Mouse (Mus musculus) E14TG2a.4 (cell line): Measurements from ENCODE around the gene Pdia2.

Source experiments
- H3K27me3 ChIP-seq: 2 replicates; pipeline ENCODE4 v1.6.1; 2014; ENCODE audit warnings: low read length, control low read depth; ENCODE audit not compliant: insufficient read depth
- H3K36me3 ChIP-seq: 2 replicates; pipeline ENCODE4 v1.6.1; 2014; ENCODE audit warnings: low read length, control low read depth; ENCODE audit not compliant: insufficient read depth
- H3K4me1 ChIP-seq: replicated peaks from 2 replicates; pipeline ENCODE4 v1.6.1; 2014; ENCODE audit warnings: low read depth, low read length, control low read depth
- H3K4me3 ChIP-seq: replicated peaks from 2 replicates; pipeline ENCODE4 v1.5.1; 2014; ENCODE audit warnings: mild to moderate bottlenecking, low read length
- H3K9me3 ChIP-seq: 2 replicates; pipeline ENCODE4 v1.6.1; 2014; ENCODE audit warnings: low read length, control low read depth
- CTCF ChIP-seq: conservative IDR thresholded peaks from 2 replicates; pipeline ENCODE4 v1.5.1; 2014; ENCODE audit warnings: low read length
- NANOG ChIP-seq: IDR thresholded peaks from 2 replicates; pipeline ENCODE4 v1.6.1; 2014; ENCODE audit warnings: borderline replicate concordance, low read length, mixed read lengths
- POU5F1 ChIP-seq: IDR thresholded peaks from 2 replicates; pipeline ENCODE4 v1.6.1; 2014; ENCODE audit warnings: low read length, borderline replicate concordance

Pdia2 gene

DNA sequence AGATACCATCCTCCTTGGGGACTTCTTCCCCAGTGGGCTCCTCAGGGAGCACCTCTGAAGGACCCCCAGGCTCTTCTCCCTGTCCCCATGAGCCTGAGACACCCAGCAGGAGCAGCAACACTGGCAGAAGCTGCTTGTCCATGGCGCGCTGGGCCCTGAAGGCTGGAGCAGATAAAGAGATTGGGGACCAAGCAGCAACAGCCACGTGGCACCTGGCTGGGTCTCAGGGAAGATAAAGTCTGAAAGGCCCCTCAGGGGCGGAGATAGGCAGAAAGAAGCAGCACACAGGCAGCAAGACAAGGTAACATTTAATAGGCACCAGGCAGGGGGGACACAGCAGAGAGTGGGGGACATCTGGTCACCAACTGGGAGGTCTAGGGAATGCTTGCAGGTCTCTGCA is at the start of gene Pdia2:
Gene Pdia2, minus strand, starts transcription at position 196 of the 400 bp plus-strand sequence.
- TF ChIP-seq CTCF: no peak
- TF ChIP-seq POU5F1: no peak
- TF ChIP-seq NANOG: no peak
- H3K36me3 ChIP-seq: peaks cover 56% of the 10 kb centered on the region
- H3K4me3 ChIP-seq: no peak within 1 kb of the TSS
- H3K9me3 ChIP-seq: no peaks in the 10 kb centered on the region
- peaks cover 49% of the 10 kb centered on the region for H3K4me1 ChIP-seq
- peaks cover 50% of the 10 kb centered on the region for H3K27me3 ChIP-seq

DNA sequence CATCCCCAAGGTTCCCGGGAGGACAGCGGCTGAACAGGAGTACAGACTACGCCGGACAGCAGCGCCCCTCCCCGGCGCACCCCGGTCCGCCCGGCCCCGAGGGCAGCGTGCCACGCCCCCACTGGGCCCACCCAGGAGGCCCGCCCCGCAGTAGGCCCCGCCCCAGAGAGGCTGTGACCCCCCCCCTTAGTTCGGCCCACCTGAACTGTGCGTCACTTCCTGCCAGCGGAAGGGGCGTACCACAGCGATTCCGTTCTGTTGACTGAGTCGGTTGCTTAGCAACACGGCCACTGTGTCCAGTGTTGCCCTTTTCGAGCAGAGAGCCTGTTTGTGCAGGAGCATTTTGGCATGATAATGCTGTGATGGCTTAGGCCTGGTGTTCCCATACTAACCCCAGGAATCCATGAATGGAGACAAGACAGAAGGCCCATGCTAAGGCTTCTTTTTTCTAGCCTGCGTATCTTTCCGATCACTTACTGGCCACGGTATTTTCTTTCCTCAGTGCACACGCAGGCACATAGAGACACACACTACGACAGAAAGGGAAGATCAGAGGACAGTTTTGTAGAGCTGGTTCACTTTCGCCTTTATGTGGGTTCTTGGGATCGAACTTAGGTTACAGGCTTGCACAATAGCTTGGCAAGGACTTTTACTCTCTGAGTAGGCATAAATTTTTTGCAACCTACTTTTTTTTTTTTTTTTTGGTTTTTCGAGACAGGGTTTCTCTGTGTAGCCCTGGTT is 45.4 kb upstream of the Pdia2 start, which contains the start of gene Fam234a:
Gene Fam234a, minus strand, starts transcription at position 142 of the 741 bp plus-strand sequence.
- H3K9me3 ChIP-seq: no peaks in the 10 kb centered on the region
- peak within 1 kb of the TSS; percentile 89 for H3K4me3 ChIP-seq
- peaks cover 44% of the 10 kb centered on the region for H3K4me1 ChIP-seq
- H3K27me3 ChIP-seq: no peaks in the 10 kb centered on the region
- TF ChIP-seq CTCF (no peak), POU5F1 (no peak), NANOG (no peak)
- no peaks in the 10 kb centered on the region for H3K36me3 ChIP-seq

DNA sequence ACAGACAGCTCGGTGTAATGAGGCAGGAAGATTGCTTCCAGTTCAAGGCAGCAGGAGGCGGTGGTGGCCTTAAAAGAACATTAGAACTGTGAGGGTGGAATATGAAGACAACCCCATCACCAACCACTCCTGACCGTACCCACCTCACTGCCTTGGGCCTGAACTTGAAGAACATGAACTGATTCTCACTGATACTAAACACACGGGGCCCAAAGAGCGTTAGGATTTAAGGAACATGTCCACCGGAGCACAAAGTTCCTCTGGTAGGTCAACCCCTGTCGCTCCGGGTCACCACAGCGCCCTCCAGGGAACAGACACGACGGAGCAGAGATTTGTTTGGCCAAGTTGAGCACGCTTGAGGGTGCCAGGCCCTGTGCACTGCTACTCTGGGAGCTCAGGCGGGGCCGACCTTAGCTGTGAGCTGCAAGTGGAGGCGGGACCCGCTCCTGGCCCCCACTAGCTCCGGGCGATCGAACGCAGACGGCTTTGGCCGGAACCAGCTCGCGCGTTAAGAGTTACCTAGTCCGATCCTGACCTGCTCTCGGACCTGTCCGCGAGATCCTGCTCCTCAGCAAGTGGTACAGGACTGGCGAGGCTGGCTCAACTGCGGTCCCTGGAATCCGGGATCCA is 44.7 kb upstream of the Pdia2 start:
- Histone ChIP-seq H3K4me1 (peaks cover 44% of the 10 kb centered on the region), H3K36me3 (no peaks in the 10 kb centered on the region)
- TF ChIP-seq NANOG (no peak), CTCF (peak; percentile 15)

DNA sequence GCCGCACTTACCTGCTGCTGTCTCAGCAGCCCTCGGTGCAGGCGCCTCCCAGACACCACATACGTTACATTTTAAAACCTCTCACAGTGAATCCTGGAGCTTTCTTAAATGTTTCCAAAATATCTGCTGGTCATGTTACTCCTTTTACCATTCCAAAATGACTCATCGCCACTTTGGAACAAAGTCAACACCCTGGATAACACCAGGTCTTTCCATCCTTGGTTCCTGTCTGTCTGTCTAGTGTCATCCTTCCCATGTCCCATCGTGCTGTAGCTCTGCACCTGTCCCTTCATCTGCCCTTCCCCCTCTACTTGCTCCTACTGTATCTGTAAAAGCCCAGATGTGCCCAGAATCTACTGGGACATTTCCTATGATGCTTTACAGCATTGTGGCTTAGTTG is 42.1 kb upstream of the Pdia2 start:
- no peaks in the 10 kb centered on the region for H3K9me3 ChIP-seq
- TF ChIP-seq NANOG (no peak), CTCF (no peak), POU5F1 (no peak)

More for the DNA sequence above, 44.7 kb upstream of the Pdia2 start:
- Histone ChIP-seq H3K9me3 (no peaks in the 10 kb centered on the region), H3K27me3 (no peaks in the 10 kb centered on the region), H3K4me3 (peak overlapping the region; percentile 89)

DNA sequence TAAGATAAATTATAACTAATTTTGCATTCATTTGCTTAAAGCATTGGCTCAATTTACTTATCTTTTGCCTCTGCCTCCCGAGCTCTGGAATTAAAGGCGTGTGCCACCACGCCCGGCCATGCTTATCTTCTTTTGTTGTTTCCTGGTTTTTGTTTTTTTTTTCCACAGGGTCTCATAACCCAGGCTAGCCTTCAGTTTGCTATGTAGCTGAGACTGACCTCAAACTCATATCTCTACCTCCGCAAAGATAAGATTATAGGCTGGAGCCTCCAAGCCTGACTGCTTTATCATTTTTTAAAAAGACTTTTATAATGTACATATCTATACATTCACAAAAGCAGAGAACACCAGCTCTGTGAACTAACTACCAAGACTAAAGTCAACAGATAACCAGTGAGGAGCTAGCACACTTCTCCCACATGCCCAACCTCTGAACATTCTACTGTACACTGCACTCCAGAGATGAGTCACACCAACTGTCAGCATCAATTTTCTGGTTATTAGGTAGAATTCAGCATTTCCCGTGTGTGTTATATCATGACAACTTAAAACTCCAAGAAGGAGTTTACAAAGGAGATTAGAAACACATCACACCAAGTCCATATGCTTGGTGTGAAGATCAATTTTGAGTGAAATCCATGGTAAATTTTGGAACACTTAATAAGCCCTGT is 41.4 kb upstream of the Pdia2 start:
- Histone ChIP-seq H3K4me1 (peaks cover 48% of the 10 kb centered on the region), H3K9me3 (no peaks in the 10 kb centered on the region), H3K4me3 (no peak overlapping the region), H3K36me3 (no peaks in the 10 kb centered on the region), H3K27me3 (no peaks in the 10 kb centered on the region)
- TF ChIP-seq NANOG (no peak), CTCF (no peak), POU5F1 (no peak)

More for the DNA sequence above, 42.1 kb upstream of the Pdia2 start:
- Histone ChIP-seq H3K36me3 (no peaks in the 10 kb centered on the region), H3K4me1 (peaks cover 47% of the 10 kb centered on the region), H3K4me3 (no peak overlapping the region), H3K27me3 (no peaks in the 10 kb centered on the region)

DNA sequence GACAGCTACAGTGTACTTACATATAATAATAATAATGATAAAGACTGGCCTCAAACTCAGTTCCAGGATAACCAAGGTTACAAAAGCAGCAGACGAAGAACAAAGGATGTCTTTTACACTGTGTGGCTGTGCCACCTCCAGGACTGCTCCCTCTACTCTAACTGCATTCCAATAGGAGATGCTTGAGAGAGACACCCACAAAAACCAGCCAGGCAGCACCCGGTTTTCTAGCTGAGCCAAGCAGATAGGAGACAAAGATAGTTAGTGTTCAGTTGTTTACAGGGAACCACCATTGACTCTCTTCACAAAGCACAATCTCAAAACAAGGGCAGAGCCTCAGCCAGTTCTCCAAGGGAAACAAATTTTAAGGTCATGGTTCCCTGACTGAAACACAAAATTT is 40.7 kb upstream of the Pdia2 start:
- no peak for TF ChIP-seq POU5F1
- no peak for TF ChIP-seq CTCF
- TF ChIP-seq NANOG: no peak
- no peaks in the 10 kb centered on the region for H3K27me3 ChIP-seq
- no peak overlapping the region for H3K4me3 ChIP-seq
- H3K4me1 ChIP-seq: peaks cover 43% of the 10 kb centered on the region
- H3K9me3 ChIP-seq: no peaks in the 10 kb centered on the region
- H3K36me3 ChIP-seq: no peaks in the 10 kb centered on the region

DNA sequence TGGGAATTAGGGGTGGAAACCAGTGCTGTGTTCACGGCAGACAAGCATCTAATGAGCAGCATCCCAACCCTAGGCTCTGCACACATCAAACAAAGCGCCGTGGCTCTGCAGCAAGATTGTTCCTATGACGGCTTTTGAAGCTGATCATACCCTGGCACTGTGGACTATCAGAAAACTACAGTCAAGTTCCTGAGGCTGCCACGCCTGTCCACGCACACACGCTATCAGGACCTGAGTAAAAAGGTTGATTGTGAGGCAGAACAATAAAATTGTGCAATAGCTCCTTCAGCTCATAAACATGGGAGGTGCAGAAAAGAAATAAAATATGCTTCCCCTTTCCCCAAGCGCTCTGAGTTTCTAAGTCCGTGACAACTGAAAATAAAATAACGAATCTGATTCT is 38.8 kb upstream of the Pdia2 start:
- Histone ChIP-seq H3K36me3 (no peaks in the 10 kb centered on the region), H3K4me3 (no peak overlapping the region), H3K9me3 (no peaks in the 10 kb centered on the region), H3K4me1 (peaks cover 38% of the 10 kb centered on the region), H3K27me3 (no peaks in the 10 kb centered on the region)
- TF ChIP-seq CTCF: no peak
- no peak for TF ChIP-seq POU5F1
- TF ChIP-seq NANOG: no peak

DNA sequence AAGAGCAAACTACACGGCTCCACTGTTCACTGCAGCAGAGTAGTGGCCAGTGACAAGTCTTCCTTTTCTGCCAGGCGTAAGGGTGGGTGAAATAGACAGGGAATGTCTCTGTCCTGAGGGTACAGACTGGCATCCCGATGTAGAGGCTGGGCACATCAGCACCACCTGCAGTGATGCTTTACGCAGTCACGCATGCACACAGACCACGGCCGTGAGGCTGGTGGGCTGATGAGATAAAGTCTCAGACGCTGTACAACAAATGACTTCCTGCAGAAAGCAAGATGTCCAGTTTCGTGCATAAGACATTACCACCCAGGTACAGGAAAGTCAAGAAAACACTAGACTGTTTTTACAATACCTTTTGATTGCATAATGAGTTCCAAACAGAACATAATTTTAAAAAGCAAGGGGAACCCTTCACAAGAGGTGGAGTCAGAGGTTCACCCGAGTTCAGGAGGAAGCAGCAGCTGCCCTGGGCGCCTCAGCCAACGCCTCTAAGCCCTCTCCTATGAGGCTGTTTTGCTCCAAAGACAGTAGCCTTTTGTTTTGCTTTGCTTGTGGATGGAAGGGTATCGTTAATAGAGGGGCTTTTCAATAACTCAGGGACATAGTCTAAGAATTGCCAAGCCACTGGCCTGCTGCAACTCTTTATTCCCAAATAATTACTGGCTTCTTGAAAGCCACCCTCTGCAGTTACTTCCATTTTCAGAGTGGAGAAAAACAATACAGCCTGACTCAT is 36.4 kb upstream of the Pdia2 start:
- no peaks in the 10 kb centered on the region for H3K27me3 ChIP-seq
- peaks cover 30% of the 10 kb centered on the region for H3K4me1 ChIP-seq
- no peaks in the 10 kb centered on the region for H3K36me3 ChIP-seq
- H3K9me3 ChIP-seq: no peaks in the 10 kb centered on the region
- no peak overlapping the region for H3K4me3 ChIP-seq
- TF ChIP-seq NANOG (no peak), POU5F1 (no peak), CTCF (no peak)
